Mouse (Mus musculus) bone marrow macrophage, adult 2 months (primary cell): ENCODE results near the gene Rom1.

Experiments
- CTCF ChIP-seq: IDR thresholded peaks from 2 replicates; pipeline ENCODE4 v1.5.1; 2012; ENCODE audit warnings: low read depth, mild to moderate bottlenecking, low read length, moderate library complexity
- POLR2A ChIP-seq: IDR thresholded peaks from 2 replicates; pipeline ENCODE4 v1.6.1; 2012; ENCODE audit warnings: mild to moderate bottlenecking, low read depth, low read length, borderline replicate concordance

DNA sequence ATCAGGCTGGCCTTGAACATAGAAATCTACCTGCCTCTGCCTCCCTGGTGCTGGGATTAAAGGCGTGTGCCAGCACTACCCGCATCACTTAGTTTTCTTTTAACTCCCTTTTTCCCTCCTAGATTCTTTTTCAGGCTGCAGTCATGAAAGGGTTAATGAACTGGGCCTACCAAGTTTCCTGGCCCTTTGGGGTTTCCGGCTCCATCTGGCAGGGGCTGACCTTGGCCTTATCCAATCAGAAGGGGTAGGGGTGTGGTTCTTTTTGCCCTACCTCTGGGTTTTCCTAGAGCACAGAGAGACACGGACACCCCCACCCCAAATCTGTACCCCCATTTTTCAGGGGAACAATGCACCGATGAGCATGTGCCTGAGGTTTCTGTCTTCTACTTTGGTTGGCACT is 15.6 kb upstream of the Rom1 start:
- TF ChIP-seq CTCF: no peak
- no peak for TF ChIP-seq POLR2A
